Mouse (Mus musculus): Measurements from ENCODE around the gene Tanc1. TPM values are rescaled to one million over a fixed set of nuclear protein-coding genes. Genes with fewer than 3 reads are reported as not detected.

Gene Tanc1
- polyA plus RNA-seq, 1 experiment from 2014 or later = 45.2 TPM

DNA sequence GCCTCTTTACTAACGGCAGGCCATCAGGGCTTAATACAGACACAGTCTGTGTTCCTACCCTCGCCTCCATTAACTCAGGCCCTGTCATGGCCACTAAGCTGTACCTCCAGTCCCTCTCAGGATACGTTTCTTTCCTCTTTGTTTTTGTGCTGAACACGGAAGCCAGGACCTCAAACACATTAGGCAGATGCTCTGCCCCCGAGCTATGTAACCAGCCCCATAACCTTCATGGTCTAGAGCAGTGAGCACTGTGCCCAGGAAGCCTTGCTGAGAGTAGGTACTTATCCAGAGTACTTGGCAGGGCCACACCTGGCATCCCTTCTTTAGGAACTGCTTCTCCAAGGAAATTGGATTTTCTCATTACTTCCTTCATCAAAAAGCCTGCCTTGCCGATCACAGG lies 125.5 kb downstream of the Tanc1 start:
- no peak for ATAC-seq (ENCODE audit: low FRiP score, low read depth)
- Histone ChIP-seq H3K27me3 (no peaks in the 10 kb centered on the region), H3K9ac (no peak overlapping the region), H3K4me1 (peaks cover 57% of the 10 kb centered on the region), H3K4me3 (no peak overlapping the region), H3K27ac (no peak overlapping the region; the same call in 1 of the 2 replicates), H3K36me3 (no peaks in the 10 kb centered on the region), H3K4me2 (replicated peaks) (no peak overlapping the region), H3K9me3 (no peaks in the 10 kb centered on the region)
- whole genome bisulfite sequencing = 74% methylated on average over 6 of the region's 6 CpGs

DNA sequence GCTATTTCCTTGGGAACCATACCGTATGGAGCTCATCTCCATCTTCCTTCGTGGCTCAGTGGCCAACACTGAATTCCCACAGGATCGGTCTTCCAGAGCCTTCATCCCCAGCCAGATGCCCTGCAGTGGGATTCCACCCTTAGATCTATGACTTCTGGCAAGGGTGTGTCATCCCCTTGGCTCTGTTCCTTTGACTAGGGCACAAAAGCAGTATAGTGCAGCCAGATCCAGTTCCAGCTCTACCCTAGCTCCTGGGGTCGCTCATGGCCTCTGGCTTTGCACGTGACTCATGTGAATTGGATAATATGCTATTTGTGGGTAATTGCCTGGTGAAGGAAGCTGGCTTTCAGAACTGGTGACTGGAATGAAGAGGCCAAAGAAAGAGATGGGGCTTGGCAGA lies 126.5 kb downstream of the Tanc1 start:
- Histone ChIP-seq H3K27me3 (no peaks in the 10 kb centered on the region), H3K4me1 (peaks cover 66% of the 10 kb centered on the region), H3K27ac (no peak overlapping the region), H3K9me3 (no peaks in the 10 kb centered on the region), H3K9ac (no peak overlapping the region), H3K36me3 (no peaks in the 10 kb centered on the region), H3K4me3 (no peak overlapping the region), H3K4me2 (replicated peaks) (no peak overlapping the region)
- no peak for ATAC-seq (ENCODE audit: low FRiP score, low read depth)
- WGBS = 86% methylated on average over 5 of the region's 5 CpGs

DNA sequence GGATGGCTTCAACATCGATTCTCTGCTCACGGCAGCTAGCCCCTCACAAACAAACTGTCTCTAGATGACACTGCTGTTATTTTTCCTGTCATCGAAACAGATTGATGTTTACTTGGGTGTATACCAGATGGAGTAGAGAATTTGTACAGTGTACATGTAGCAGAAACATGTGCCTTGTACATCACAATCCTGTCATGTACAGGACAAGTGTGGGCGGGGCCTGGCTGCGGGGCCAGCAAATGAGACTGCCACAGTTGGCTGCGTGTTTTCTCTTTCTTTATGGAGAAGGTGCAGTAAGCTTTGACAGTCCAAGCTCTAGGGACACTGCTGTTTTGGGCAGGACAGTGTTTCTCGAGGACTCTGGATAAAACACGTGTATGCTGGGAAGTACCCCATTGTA lies 127.2 kb downstream of the Tanc1 start:
- peaks cover 62% of the 10 kb centered on the region for H3K4me1 ChIP-seq

DNA sequence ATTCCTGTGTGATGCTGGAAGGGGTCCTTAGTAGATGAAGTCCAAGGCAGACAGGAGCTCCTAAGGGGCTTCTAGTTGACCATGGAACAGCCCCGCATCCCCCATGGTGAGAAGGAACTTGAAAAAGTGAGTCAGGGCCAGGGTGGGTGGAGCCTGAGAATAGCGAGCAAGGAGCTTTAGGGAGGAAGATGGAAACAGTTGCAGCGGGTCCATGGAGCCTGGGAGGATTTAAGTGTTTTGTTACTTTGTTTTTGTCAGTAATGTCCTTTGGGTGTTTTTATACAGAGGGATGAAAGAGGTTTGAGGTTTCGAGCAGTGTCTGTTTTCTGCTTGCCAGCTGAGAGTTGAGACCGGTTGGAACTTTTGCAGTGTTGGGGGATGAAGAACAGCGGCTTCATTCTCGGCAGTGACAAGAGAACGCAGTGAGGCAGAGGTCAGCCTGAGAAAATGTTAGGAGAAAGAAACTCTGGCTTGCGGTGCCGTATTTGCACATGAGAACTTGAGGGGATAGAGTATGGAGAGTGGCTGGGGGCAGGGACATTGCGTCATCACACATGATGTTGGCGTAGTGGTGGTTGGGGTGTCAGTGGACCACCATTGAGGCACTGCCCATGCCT lies 130.8 kb downstream of the Tanc1 start:
- Histone ChIP-seq H3K4me1 (peaks cover 51% of the 10 kb centered on the region), H3K27ac (peak overlapping the region; percentile 33; the same call in 1 of the 2 replicates), H3K9me3 (no peaks in the 10 kb centered on the region), H3K4me2 (replicated peaks) (peak overlapping the region; percentile 16; the same call in 1 of the 2 replicates), H3K4me3 (no peak overlapping the region), H3K27me3 (no peaks in the 10 kb centered on the region), H3K9ac (no peak overlapping the region), H3K36me3 (no peaks in the 10 kb centered on the region)
- ATAC-seq (ENCODE audit: low FRiP score, low read depth) = no peak
- 52% methylated on average over 12 of the region's 12 CpGs for WGBS

More for the DNA sequence above, 127.2 kb downstream of the Tanc1 start:
- no peak overlapping the region for H3K27ac ChIP-seq
- no peak overlapping the region for H3K4me2 ChIP-seq (replicated peaks)
- no peaks in the 10 kb centered on the region for H3K9me3 ChIP-seq
- H3K36me3 ChIP-seq = no peaks in the 10 kb centered on the region
- no peaks in the 10 kb centered on the region for H3K27me3 ChIP-seq
- 86% methylated on average over 8 of the region's 8 CpGs for WGBS
- no peak overlapping the region for H3K4me3 ChIP-seq
- no peak for ATAC-seq (ENCODE audit: low FRiP score, low read depth)
- no peak overlapping the region for H3K9ac ChIP-seq

DNA sequence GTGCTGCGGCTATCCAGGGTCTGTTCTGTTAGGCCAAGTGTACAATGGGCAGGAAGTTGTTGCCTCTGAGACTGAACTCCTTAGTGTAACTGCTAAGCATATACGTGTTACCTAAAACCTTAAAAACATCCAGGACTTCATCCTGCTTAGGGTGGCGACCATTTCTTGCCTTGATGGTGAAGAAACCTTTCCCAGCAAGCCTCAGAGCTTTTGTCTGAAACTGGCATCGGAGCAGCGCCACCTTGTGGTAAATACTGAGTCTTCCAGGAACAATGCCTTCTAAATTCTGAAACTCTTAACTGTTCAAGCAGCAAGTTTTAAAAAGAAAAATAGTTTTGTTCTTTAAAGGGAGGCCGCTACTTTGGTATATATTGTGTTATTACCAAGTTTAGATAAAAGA lies 133.6 kb downstream of the Tanc1 start:
- Histone ChIP-seq H3K9me3 (no peaks in the 10 kb centered on the region), H3K4me3 (no peak overlapping the region), H3K27ac (no peak overlapping the region), H3K36me3 (no peaks in the 10 kb centered on the region), H3K27me3 (no peaks in the 10 kb centered on the region), H3K4me1 (peaks cover 58% of the 10 kb centered on the region), H3K9ac (no peak overlapping the region), H3K4me2 (replicated peaks) (no peak overlapping the region)
- WGBS = 26% methylated on average over 6 of the region's 6 CpGs
- no peak for ATAC-seq (ENCODE audit: low FRiP score, low read depth)

DNA sequence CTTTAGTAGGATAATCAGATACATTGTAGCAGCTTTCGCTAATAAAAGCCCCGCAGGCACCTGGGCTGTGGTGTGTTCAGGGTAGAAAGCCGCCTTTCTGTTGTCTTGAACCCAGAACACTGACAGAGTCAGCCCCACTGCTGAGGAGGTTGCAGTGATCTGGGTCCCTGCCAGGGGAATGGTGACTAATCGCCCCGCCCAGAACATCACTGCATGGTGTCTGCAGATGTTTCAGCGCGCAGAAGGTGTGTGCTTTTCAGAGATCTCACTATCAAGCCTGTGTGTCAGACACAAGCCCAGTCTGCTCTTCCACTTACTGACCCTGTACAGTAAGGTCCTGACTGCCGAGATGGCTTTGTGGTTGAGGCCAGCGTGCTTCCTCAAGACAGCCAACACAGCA lies 134.2 kb downstream of the Tanc1 start:
- H3K9me3 ChIP-seq = no peaks in the 10 kb centered on the region
- no peak for ATAC-seq (ENCODE audit: low FRiP score, low read depth)
- H3K36me3 ChIP-seq = no peaks in the 10 kb centered on the region
- peaks cover 58% of the 10 kb centered on the region for H3K4me1 ChIP-seq
- H3K4me3 ChIP-seq = no peak overlapping the region
- WGBS = 87% methylated on average over 9 of the region's 9 CpGs
- no peak overlapping the region for H3K9ac ChIP-seq
- no peaks in the 10 kb centered on the region for H3K27me3 ChIP-seq
- H3K4me2 ChIP-seq (replicated peaks) = no peak overlapping the region
- H3K27ac ChIP-seq = no peak overlapping the region

DNA sequence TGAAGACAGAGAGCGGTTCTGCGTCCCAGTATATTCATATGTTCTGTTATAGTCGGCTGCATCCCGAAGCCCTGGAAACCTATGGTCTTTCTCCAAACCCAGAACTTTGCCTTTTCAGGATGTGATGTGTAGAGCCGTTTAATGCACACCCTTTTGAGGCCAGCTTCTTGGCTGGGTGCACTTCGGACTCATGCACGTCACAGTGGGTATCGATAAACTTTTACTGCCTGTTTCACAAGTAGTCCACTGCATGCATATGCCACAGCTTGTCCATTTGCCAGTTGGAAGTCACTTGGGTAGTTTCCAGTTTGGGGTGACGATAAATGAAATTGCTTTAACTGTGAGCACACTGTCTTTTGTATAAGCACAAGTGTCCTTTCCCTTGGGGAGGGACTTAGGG lies 135.9 kb downstream of the Tanc1 start:
- peaks cover 49% of the 10 kb centered on the region for H3K4me1 ChIP-seq
- H3K9ac ChIP-seq = no peak overlapping the region
- WGBS = 87% methylated on average over 9 of the region's 9 CpGs
- H3K4me2 ChIP-seq (replicated peaks) = no peak overlapping the region
- no peaks in the 10 kb centered on the region for H3K9me3 ChIP-seq
- H3K36me3 ChIP-seq = peaks cover 2% of the 10 kb centered on the region; the same call in 1 of the 2 replicates
- H3K4me3 ChIP-seq = no peak overlapping the region
- ATAC-seq (ENCODE audit: low FRiP score, low read depth) = no peak
- H3K27me3 ChIP-seq = no peaks in the 10 kb centered on the region
- H3K27ac ChIP-seq = no peak overlapping the region

DNA sequence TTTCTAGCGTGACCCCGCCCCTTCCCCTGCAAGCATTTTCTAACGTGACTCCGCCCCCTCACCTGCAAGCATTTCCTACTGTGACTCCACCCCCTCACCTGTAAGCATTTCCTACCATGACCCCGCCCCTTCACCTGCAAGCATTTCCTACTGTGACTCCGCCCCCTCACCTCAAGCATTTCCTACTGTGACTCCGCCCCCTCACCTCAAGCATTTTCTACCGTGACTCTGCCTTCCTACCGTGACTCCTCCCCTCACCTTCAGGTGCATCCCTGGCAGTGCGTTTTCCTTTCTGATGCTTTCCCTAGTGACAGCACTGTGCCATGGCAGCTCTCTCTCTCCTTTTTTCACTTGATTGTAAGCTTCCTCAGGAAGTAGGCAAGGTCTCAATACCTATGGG lies 137.5 kb downstream of the Tanc1 start:
- Histone ChIP-seq H3K4me3 (no peak overlapping the region), H3K9me3 (no peaks in the 10 kb centered on the region), H3K9ac (no peak overlapping the region), H3K27ac (no peak overlapping the region), H3K4me1 (peaks cover 46% of the 10 kb centered on the region), H3K27me3 (no peaks in the 10 kb centered on the region; the same call in 1 of the 2 replicates), H3K36me3 (peaks cover 2% of the 10 kb centered on the region; the same call in 1 of the 2 replicates), H3K4me2 (replicated peaks) (no peak overlapping the region)
- ATAC-seq (ENCODE audit: low FRiP score, low read depth) = no peak
- WGBS = 40% methylated on average over 10 of the region's 10 CpGs

DNA sequence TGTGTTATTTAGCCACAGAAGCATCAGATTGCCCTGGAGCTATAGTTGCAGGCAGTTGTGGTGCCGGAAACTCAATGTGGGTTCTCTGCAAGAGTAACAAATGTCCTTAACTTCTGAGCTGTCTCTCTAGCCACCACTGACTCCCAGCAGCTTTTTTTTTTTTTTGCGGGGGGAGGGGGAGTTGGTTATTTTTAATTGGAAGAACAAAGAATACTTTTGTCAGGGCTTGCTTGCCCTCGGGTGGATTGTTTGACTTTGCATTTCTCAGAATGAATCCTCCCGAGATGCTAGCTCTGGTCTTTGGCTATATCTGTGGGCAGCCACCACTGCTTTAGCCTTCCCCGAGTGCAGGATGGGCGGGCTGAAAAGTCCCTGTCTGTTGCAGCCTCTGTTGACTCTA lies 139.3 kb downstream of the Tanc1 start:
- H3K4me3 ChIP-seq = no peak overlapping the region
- no peaks in the 10 kb centered on the region; the same call in 1 of the 2 replicates for H3K27me3 ChIP-seq
- H3K36me3 ChIP-seq = peaks cover 2% of the 10 kb centered on the region; the same call in 1 of the 2 replicates
- no peaks in the 10 kb centered on the region for H3K9me3 ChIP-seq
- H3K4me1 ChIP-seq = peaks cover 55% of the 10 kb centered on the region
- H3K4me2 ChIP-seq (replicated peaks) = no peak overlapping the region
- no peak overlapping the region for H3K27ac ChIP-seq
- ATAC-seq (ENCODE audit: low FRiP score, low read depth) = no peak
- WGBS = 80% methylated on average over 6 of the region's 6 CpGs
- no peak overlapping the region for H3K9ac ChIP-seq

DNA sequence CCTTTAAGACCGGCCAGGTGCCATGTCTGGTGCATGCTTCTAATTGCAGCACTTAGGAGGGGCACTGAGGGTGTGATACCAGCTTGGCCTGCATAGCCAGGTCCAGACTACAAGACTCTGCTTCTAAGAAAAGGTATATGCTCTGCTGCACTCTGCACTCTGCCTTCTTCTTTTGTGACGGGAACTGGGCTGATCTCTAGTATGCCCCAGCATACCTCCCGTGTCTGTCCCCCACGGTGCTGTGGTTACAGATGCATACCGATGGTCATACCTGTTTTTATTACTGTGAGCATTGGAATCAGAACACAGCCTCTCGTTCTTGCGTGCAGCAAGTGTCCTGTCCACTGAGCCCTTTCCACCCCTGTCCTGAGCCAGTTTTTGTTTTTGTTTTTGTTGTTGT lies 140.3 kb downstream of the Tanc1 start:
- H3K4me3 ChIP-seq = no peak overlapping the region
- ATAC-seq (ENCODE audit: low FRiP score, low read depth) = no peak
- no peaks in the 10 kb centered on the region for H3K9me3 ChIP-seq
- peaks cover 2% of the 10 kb centered on the region; the same call in 1 of the 2 replicates for H3K36me3 ChIP-seq
- WGBS = 65% methylated on average over 7 of the region's 7 CpGs
- no peak overlapping the region for H3K9ac ChIP-seq
- no peak overlapping the region for H3K27ac ChIP-seq
- no peak overlapping the region for H3K4me2 ChIP-seq (replicated peaks)
- no peaks in the 10 kb centered on the region; the same call in 1 of the 2 replicates for H3K27me3 ChIP-seq
- H3K4me1 ChIP-seq = peaks cover 59% of the 10 kb centered on the region

DNA sequence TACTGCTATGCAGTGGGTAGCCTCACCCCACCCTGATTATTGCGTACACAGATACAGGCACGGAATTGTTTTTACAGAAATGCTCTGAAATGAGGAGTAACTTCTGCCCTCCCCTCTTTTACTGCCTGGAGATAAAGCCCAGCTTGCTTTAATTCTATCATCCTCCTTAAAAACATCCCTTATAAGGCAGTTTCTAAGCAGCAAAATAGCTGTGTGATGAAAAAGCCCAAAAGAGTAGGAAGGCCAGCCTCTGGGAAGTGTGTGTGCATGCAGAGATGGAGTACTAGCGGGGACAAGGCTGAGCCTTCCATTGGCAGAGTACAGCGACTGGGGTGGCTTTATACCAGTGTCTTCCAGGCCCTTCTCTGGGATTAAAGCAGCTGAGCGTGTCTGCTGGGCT lies 140.9 kb downstream of the Tanc1 start:
- Histone ChIP-seq H3K4me3 (no peak overlapping the region), H3K27ac (no peak overlapping the region), H3K36me3 (peaks cover 2% of the 10 kb centered on the region; the same call in 1 of the 2 replicates), H3K27me3 (no peaks in the 10 kb centered on the region; the same call in 1 of the 2 replicates), H3K9me3 (no peaks in the 10 kb centered on the region), H3K9ac (no peak overlapping the region), H3K4me2 (replicated peaks) (no peak overlapping the region), H3K4me1 (peaks cover 59% of the 10 kb centered on the region)
- WGBS = 78% methylated on average over 5 of the region's 5 CpGs
- ATAC-seq (ENCODE audit: low FRiP score, low read depth) = no peak

DNA sequence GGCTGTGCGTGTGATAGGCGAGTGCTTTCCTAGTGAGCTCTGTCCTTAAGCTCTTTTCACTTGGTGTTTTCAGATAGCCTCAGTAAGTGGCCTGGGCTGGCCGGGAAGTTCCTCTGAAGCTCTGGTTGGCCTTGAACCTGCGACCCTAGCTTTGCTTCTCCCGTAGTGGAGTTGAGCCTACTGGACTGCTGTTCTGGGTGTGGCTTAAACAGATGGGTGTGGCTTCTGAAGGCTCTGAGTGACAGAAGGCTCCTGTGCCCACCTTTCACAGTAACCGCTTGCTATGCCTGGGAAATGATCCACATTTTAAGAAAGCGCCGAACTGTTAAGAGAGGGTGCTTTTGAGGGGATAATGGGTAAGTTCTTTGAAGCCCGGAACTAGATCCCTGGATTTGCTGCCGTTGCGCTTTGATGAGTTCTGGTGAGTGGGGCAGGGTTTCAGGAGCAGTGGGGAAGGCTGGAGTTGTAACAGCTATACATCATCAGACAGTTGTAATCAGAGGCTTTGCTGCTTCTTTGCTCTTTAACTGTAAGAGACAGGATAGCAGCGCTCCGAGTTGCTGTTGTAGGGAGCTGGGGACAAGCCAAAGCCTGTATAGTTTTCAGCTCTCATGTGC lies 144.4 kb downstream of the Tanc1 start:
- Histone ChIP-seq H3K27me3 (no peaks in the 10 kb centered on the region; the same call in 1 of the 2 replicates), H3K9me3 (no peaks in the 10 kb centered on the region), H3K27ac (no peak overlapping the region), H3K4me3 (no peak overlapping the region), H3K9ac (peak overlapping the region; percentile 45), H3K36me3 (peaks cover 15% of the 10 kb centered on the region), H3K4me1 (peaks cover 52% of the 10 kb centered on the region), H3K4me2 (replicated peaks) (no peak overlapping the region)
- no peak for ATAC-seq (ENCODE audit: low FRiP score, low read depth)
- WGBS = 59% methylated on average over 13 of the region's 13 CpGs

All from limb, embryonic 13.5 days (tissue).